Mouse (Mus musculus) embryonic fibroblast, embryonic 13.5 days (primary cell): ENCODE measurements around the gene Rnase2b. TPM values are rescaled to one million over a fixed set of nuclear protein-coding genes. Genes with fewer than 3 reads are reported as not detected.
"Not testable (repeated sequence)": the region's sequence is repeated elsewhere in the genome, so short reads cannot be mapped to it uniquely, and the experiment has no call there.

Experiments used
- H3K27ac ChIP-seq: 2 replicates; pipeline ENCODE4 v1.5.1; 2012; ENCODE audit warnings: low read length, control low read depth, inconsistent platforms; ENCODE audit not compliant: insufficient read depth
- H3K4me1 ChIP-seq: 2 replicates; pipeline ENCODE4 v1.6.1; 2011; ENCODE audit warnings: low read length; ENCODE audit not compliant: control insufficient read depth, insufficient read depth
- H3K4me3 ChIP-seq: 2 replicates; pipeline ENCODE4 v1.5.1; 2011; ENCODE audit warnings: mild to moderate bottlenecking, control low read depth, low read length; ENCODE audit not compliant: insufficient read depth
- CTCF ChIP-seq: IDR thresholded peaks from 2 replicates; pipeline ENCODE4 v1.5.1; 2011; ENCODE audit warnings: mild to moderate bottlenecking, control low read depth, low read length, moderate library complexity, borderline replicate concordance; ENCODE audit not compliant: insufficient read depth
- POLR2A ChIP-seq: IDR thresholded peaks from 2 replicates; pipeline ENCODE4 v1.6.1; 2011; ENCODE audit warnings: low read depth, mild to moderate bottlenecking, control low read depth, low read length, moderate library complexity
- polyA plus RNA-seq: library from polyadenylated mRNA; stranded (reverse); fragments of >200 nt; gene quantifications from 2 replicates; pipeline ENCODE4 v1.2.4, GENCODE M21; 2011; ENCODE audit warnings: low read depth; ENCODE audit not compliant: missing spikeins, insufficient read length

Gene Rnase2b
- polyA plus RNA-seq, 1 experiment: not detected

DNA sequence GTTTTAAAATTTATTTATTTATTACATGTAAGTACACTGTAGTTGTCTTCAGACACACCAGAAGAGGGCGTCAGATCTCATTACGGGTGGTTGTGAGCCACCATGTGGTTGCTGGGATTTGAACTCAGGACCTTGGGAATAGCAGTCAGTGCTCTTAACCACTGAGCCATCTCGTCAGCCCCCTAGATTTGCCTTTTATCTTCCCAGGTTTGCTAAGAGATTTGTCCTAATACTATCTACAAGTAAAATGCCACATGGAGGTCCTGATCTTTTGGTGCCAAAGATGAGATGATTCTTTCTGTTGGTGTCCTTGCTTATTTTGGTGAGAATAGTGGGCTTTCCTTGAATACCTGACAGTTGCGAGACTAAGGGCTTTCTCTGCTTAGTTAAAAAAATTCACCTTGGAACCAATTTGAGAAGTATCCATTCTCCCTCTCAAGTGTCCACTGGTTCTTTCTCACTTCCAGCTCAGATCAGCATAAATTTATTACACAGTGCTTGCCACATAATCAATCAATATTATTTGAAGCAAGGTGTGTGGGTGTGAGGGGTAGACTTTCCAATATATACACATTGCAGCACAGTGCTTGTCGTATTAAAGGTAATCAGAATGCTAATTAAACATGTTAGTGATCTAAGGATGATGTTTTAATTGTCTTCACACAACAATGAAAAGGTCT lies 5.9 kb upstream of the Rnase2b start:
- H3K4me1 ChIP-seq: no peaks in the 10 kb centered on the region
- no peak for TF ChIP-seq CTCF
- TF ChIP-seq POLR2A: no peak
- no peak overlapping the region for H3K4me3 ChIP-seq
- H3K27ac ChIP-seq: no peak overlapping the region

- H3K27ac ChIP-seq: no peak overlapping the region
- TF ChIP-seq POLR2A: no peak
- no peak for TF ChIP-seq CTCF
- H3K4me1 ChIP-seq: no peaks in the 10 kb centered on the region
- no peak overlapping the region for H3K4me3 ChIP-seq
Measured at GRCm38 (mm10) chr14:51156736-51157068, 5.4 kb upstream of the Rnase2b start.

DNA sequence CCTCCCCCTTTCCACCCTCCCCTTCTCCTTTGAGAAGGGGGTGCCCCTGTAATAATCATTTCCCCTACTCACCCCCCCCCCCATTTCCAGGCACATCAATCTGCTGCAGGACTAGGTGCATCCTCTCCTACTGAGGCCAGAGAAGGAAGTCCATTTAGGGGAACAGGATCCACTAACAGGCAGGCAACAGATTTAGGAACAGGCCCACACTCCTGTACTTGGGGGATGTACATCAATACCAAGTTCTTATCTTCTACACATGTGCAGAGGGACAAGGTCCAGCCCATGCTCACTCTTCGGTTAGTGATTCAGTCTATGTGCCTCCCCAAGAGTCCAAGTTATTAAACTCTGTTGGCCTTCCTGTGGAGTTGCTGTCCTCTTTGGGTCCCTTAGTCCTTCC lies 5.0 kb upstream of the Rnase2b start:
- TF ChIP-seq POLR2A: no peak
- no peak for TF ChIP-seq CTCF
- no peak overlapping the region for H3K27ac ChIP-seq
- no peaks in the 10 kb centered on the region for H3K4me1 ChIP-seq
- H3K4me3 ChIP-seq: no peak overlapping the region

DNA sequence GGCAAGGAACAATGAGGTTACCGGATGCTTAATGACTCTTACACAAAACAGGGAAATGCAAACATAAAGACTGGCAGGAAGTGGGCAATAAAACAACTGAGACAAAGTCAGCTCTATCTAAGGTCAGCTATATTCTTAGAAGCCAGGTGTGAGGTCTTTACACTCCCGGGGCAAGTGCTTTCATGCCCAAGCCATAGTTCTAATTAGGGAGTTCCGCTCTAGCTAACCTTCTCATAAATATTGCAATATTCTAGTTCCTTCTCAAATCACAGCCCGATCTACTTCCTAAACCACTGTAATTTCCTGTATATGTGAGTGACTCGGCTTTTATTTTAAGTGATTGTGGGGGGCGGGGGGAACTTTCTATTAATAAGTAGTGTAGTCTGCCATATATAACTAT lies 1.3 kb downstream of the Rnase2b start:
- H3K4me1 ChIP-seq, H3K27ac ChIP-seq, H3K4me3 ChIP-seq: not testable (repeated sequence)

- no peak for TF ChIP-seq CTCF
- no peak for TF ChIP-seq POLR2A
- H3K27ac ChIP-seq: no peak overlapping the region
- H3K4me1 ChIP-seq: no peaks in the 10 kb centered on the region
- no peak overlapping the region for H3K4me3 ChIP-seq
Measured at GRCm38 (mm10) chr14:51165435-51165834, 3.4 kb downstream of the Rnase2b start.

GRCm38 (mm10) chr14:51166068-51166467 lies 4.0 kb downstream of the Rnase2b start:
- H3K4me1 ChIP-seq: no peaks in the 10 kb centered on the region
- H3K4me3 ChIP-seq: no peak overlapping the region
- TF ChIP-seq POLR2A (no peak), CTCF (no peak)
- no peak overlapping the region for H3K27ac ChIP-seq

DNA sequence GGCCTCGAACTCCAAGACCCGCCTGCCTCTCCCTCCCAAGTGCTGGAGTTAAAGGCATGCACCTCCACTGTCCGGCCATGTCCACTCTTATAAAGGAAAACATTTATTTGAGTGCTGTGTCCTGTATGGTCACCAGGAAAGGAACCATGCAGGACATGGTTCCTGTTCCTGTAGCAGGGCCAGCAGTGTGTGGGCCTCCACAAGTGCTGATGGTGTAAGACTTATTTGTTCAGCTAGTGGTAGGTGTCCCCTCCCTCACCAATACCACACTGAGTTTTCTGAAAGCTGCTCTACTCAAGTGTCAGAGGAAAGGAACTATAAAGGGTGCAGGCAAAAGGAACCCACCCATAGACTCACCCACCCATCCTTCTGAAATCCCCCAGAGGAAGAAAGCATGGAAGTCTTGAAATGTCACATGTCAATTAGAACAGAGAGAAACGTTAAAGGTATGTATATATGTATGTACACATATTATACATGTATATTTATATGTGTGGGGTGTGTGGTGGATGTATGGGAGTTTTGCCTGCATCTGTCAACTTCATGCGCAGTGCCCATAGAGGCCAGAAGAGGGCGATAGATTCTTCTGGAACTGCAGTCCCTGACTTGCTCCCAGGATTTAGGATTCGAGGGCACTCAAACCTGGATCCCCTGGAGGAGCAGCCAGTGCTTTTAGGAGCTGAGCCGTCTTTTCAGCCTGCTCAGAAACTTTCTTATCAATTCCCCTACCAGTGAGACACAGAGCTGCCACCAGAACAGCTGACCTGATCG lies 10.2 kb downstream of the Rnase2b start:
- not testable (repeated sequence) for H3K4me3 ChIP-seq, H3K27ac ChIP-seq, H3K4me1 ChIP-seq
- TF ChIP-seq CTCF: peak; percentile 43; the same call in 1 of the 2 replicates

- not testable (repeated sequence) for H3K4me1 ChIP-seq, H3K4me3 ChIP-seq, H3K27ac ChIP-seq
Measured at GRCm38 (mm10) chr14:51172947-51173346, 10.9 kb downstream of the Rnase2b start.

GRCm38 (mm10) chr14:51173843-51174242 lies 11.8 kb downstream of the Rnase2b start:
- TF ChIP-seq POLR2A: no peak
- TF ChIP-seq CTCF: no peak
- Histone ChIP-seq H3K4me3 (no peak overlapping the region), H3K27ac (no peak overlapping the region), H3K4me1 (no peaks in the 10 kb centered on the region)

- H3K4me3 ChIP-seq, H3K27ac ChIP-seq: not testable (repeated sequence)
Measured at GRCm38 (mm10) chr14:51181051-51181450, 19.0 kb downstream of the Rnase2b start.

GRCm38 (mm10) chr14:51195681-51196080 lies 33.6 kb downstream of the Rnase2b start:
- Histone ChIP-seq H3K27ac (no peak overlapping the region), H3K4me1 (peaks cover 4% of the 10 kb centered on the region; the same call in 1 of the 2 replicates)
- TF ChIP-seq POLR2A: no peak
- no peak for TF ChIP-seq CTCF

More at GRCm38 (mm10) chr14:51181051-51181450, 19.0 kb downstream of the Rnase2b start:
- H3K4me1 ChIP-seq: not testable (repeated sequence)

More at GRCm38 (mm10) chr14:51195681-51196080, 33.6 kb downstream of the Rnase2b start:
- no peak overlapping the region for H3K4me3 ChIP-seq
